Mouse (Mus musculus): ENCODE results near the gene Mast4. TPM values are rescaled to one million over a fixed set of nuclear protein-coding genes. Genes with fewer than 3 reads are reported as not detected.
"Not testable (repeated sequence)": the region's sequence is repeated elsewhere in the genome, so short reads cannot be mapped to it uniquely, and the experiment has no call there.

The Mast4 gene
- 16.8 and 21.5 TPM in 2 replicates for polyA plus RNA-seq (2016; fragmentation: Nextera tagmentation; extraction: Ambion mirVana)

- no peaks in the 10 kb centered on the region for H3K36me3 ChIP-seq
- 0% methylated on average over 44 of the region's 44 CpGs for WGBS
- peak; percentile 89 for DNase-seq (ENCODE audit: low spot score)
- peaks cover 72% of the 10 kb centered on the region for H3K27me3 ChIP-seq (ENCODE audit: low read depth, poor library complexity, severe bottlenecking)
- no peaks in the 10 kb centered on the region for H3K9me3 ChIP-seq (replicated peaks)
- H3K4me3 ChIP-seq: peak within 1 kb of the TSS; percentile 68
- H3K27ac ChIP-seq: peak within 1 kb of the TSS; percentile 70
- H3K4me1 ChIP-seq: peaks cover 32% of the 10 kb centered on the region
These were observed at the start of gene Mast4 for GRCm38 (mm10) chr13:103334392-103334686. Mast4 (minus strand) TSS chr13:103334497.

DNA sequence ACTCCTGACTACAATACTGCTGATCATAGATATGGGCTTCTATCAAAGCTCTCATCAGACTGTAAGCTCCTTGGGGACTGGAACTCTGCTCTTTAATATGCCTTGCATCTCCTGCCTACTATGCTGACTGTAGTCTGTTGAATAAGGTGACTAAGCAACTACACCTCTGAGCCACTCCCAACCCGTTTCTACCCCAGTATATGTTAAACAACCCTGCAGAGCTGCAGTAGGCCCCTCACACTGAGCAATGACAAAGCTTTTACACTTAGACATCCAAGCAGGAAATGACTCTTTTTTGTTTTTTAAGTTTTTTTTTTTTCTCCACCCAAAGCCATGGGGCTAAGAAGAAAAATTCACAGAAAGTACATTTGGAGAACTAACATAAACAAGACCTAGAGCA, 40.2 kb upstream of the Mast4 start:
- no peaks in the 10 kb centered on the region for H3K27me3 ChIP-seq (ENCODE audit: low read depth, poor library complexity, severe bottlenecking)
- no peaks in the 10 kb centered on the region for H3K4me1 ChIP-seq
- H3K4me3 ChIP-seq: no peak overlapping the region
- H3K27ac ChIP-seq: no peak overlapping the region
- WGBS: 50% methylated on average over 1 of the region's 1 CpGs
- H3K36me3 ChIP-seq: no peaks in the 10 kb centered on the region
- no peaks in the 10 kb centered on the region for H3K9me3 ChIP-seq (replicated peaks)
- DNase-seq (ENCODE audit: low spot score): no peak

- WGBS: 83% methylated on average over 7 of the region's 7 CpGs
- H3K4me3 ChIP-seq: no peak overlapping the region
- H3K9me3 ChIP-seq (replicated peaks): no peaks in the 10 kb centered on the region
These were observed 34.9 kb upstream of the Mast4 start for GRCm38 (mm10) chr13:103369194-103369593.

DNA sequence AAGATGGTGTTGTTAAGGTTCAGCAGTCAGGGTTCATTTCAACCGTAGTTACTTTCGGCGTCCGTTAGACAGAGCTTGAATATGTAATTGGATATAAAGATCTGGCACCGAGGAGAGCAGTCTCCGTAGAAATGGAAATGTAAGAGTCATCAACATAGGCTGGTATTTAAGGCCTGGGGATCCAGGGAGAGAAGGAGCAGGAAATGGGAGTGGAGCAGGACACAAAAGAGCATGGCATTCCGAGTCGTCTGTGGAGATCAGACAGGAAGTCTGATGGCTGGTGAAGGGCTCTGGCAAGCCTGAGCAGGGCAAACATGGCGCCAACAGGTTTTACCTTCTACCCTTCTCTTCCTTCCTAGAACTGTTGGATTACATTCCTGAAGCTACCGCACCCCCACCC, 28.9 kb upstream of the Mast4 start:
- H3K4me3 ChIP-seq: no peak overlapping the region
- no peaks in the 10 kb centered on the region for H3K9me3 ChIP-seq (replicated peaks)
- 83% methylated on average over 10 of the region's 10 CpGs for WGBS
- DNase-seq (ENCODE audit: low spot score): no peak
- H3K27me3 ChIP-seq (ENCODE audit: low read depth, poor library complexity, severe bottlenecking): no peaks in the 10 kb centered on the region
- peaks cover 11% of the 10 kb centered on the region for H3K4me1 ChIP-seq
- no peaks in the 10 kb centered on the region for H3K36me3 ChIP-seq
- no peak overlapping the region for H3K27ac ChIP-seq

More at GRCm38 (mm10) chr13:103369194-103369593, 34.9 kb upstream of the Mast4 start:
- no peak overlapping the region for H3K27ac ChIP-seq
- H3K4me1 ChIP-seq: peaks cover 3% of the 10 kb centered on the region; the same call in 1 of the 2 replicates
- H3K27me3 ChIP-seq (ENCODE audit: low read depth, poor library complexity, severe bottlenecking): no peaks in the 10 kb centered on the region
- no peaks in the 10 kb centered on the region for H3K36me3 ChIP-seq
- DNase-seq (ENCODE audit: low spot score): no peak

DNA sequence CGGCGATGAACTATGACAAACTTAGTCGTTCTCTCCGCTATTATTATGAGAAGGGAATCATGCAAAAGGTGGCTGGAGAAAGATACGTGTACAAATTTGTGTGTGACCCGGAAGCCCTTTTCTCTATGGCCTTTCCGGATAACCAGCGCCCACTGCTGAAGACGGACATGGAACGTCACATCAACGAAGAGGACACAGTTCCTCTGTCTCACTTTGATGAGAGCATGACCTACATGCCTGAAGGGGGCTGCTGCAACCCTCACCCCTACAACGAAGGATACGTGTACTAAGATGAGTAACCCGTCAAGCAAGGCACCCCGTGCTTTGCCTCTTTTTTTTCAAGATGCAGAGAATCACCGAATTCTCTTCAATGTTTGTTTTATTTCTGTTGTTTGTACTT, 23.1 kb upstream of the Mast4 start:
- 97% methylated on average over 16 of the region's 16 CpGs for WGBS
- H3K27ac ChIP-seq; H3K27me3 ChIP-seq (ENCODE audit: low read depth, poor library complexity, severe bottlenecking); H3K4me1 ChIP-seq; DNase-seq (ENCODE audit: low spot score); H3K36me3 ChIP-seq; H3K9me3 ChIP-seq (replicated peaks); H3K4me3 ChIP-seq: not testable (repeated sequence)

GRCm38 (mm10) chr13:103356909-103357308, 22.6 kb upstream of the Mast4 start:
- not testable (repeated sequence) for H3K4me3 ChIP-seq; DNase-seq (ENCODE audit: low spot score); H3K36me3 ChIP-seq; H3K27ac ChIP-seq; H3K27me3 ChIP-seq (ENCODE audit: low read depth, poor library complexity, severe bottlenecking); H3K4me1 ChIP-seq; H3K9me3 ChIP-seq (replicated peaks)
- 96% methylated on average over 5 of the region's 6 CpGs for WGBS

DNA sequence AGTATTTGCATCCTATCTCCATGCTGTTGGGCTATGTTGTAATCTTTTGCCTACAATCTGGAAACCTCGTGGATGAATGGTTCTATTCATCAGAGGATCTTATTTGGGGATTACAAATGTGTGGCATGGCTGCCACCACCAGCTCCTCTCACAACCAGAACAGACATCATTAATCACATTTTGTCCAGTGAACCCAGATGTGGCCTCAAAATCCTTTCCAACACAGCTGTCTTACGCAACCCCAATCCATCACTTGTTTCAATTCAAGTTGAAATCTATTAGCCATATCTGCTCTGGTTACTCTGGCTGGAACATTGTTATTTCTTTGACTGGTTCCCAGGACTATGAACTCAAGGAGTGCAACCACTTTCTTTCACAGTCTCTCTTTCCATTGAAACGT, 20.4 kb upstream of the Mast4 start:
- Histone ChIP-seq H3K4me1 (no peaks in the 10 kb centered on the region), H3K4me3 (no peak overlapping the region), H3K9me3 (replicated peaks) (no peaks in the 10 kb centered on the region), H3K27me3 (ENCODE audit: low read depth, poor library complexity, severe bottlenecking) (no peaks in the 10 kb centered on the region), H3K27ac (no peak overlapping the region), H3K36me3 (no peaks in the 10 kb centered on the region)
- DNase-seq (ENCODE audit: low spot score): no peak
- 76% methylated on average over 3 of the region's 3 CpGs for WGBS

DNA sequence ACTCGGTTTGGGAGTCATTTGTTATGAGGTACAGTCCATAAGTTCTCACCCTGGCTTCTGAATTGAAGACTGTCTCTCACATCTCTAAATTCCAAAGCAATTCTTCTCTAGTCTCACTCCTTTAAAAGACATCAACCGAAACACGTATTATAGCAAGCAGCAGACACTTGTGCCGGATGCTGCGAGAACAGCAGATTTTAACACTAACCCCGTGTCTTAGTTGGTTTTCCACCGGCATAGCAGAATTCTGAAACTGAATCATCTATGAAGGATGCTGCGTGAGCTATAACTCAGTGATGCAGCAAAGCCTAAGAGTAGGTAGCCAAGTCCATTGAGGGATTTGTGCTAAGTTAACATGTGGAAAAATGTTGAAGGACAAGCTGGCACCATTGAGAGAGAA, 10.5 kb upstream of the Mast4 start:
- 94% methylated on average over 8 of the region's 8 CpGs for WGBS
- DNase-seq (ENCODE audit: low spot score): no peak
- Histone ChIP-seq H3K27ac (no peak overlapping the region), H3K27me3 (ENCODE audit: low read depth, poor library complexity, severe bottlenecking) (no peaks in the 10 kb centered on the region), H3K4me1 (no peaks in the 10 kb centered on the region), H3K9me3 (replicated peaks) (no peaks in the 10 kb centered on the region), H3K36me3 (no peaks in the 10 kb centered on the region), H3K4me3 (no peak overlapping the region)

- Histone ChIP-seq H3K9me3 (replicated peaks) (no peaks in the 10 kb centered on the region), H3K4me3 (no peak overlapping the region), H3K27ac (no peak overlapping the region), H3K27me3 (ENCODE audit: low read depth, poor library complexity, severe bottlenecking) (no peaks in the 10 kb centered on the region), H3K4me1 (no peaks in the 10 kb centered on the region), H3K36me3 (no peaks in the 10 kb centered on the region)
- 92% methylated on average over 8 of the region's 8 CpGs for WGBS
- DNase-seq (ENCODE audit: low spot score): no peak
These were observed 9.9 kb upstream of the Mast4 start for GRCm38 (mm10) chr13:103344006-103344720.

GRCm38 (mm10) chr13:103341031-103341430, 6.7 kb upstream of the Mast4 start:
- Histone ChIP-seq H3K4me3 (no peak overlapping the region), H3K36me3 (no peaks in the 10 kb centered on the region), H3K9me3 (replicated peaks) (no peaks in the 10 kb centered on the region), H3K27me3 (ENCODE audit: low read depth, poor library complexity, severe bottlenecking) (peaks cover 10% of the 10 kb centered on the region), H3K27ac (no peak overlapping the region), H3K4me1 (no peaks in the 10 kb centered on the region)
- whole genome bisulfite sequencing: 82% methylated on average over 4 of the region's 4 CpGs
- no peak for DNase-seq (ENCODE audit: low spot score)

GRCm38 (mm10) chr13:103338616-103339015, 4.3 kb upstream of the Mast4 start:
- H3K4me1 ChIP-seq: peaks cover 21% of the 10 kb centered on the region
- no peaks in the 10 kb centered on the region for H3K36me3 ChIP-seq
- no peaks in the 10 kb centered on the region for H3K9me3 ChIP-seq (replicated peaks)
- H3K27me3 ChIP-seq (ENCODE audit: low read depth, poor library complexity, severe bottlenecking): peaks cover 33% of the 10 kb centered on the region
- no peak overlapping the region for H3K4me3 ChIP-seq
- DNase-seq (ENCODE audit: low spot score): no peak
- 78% methylated on average over 2 of the region's 2 CpGs for WGBS
- no peak overlapping the region for H3K27ac ChIP-seq

DNA sequence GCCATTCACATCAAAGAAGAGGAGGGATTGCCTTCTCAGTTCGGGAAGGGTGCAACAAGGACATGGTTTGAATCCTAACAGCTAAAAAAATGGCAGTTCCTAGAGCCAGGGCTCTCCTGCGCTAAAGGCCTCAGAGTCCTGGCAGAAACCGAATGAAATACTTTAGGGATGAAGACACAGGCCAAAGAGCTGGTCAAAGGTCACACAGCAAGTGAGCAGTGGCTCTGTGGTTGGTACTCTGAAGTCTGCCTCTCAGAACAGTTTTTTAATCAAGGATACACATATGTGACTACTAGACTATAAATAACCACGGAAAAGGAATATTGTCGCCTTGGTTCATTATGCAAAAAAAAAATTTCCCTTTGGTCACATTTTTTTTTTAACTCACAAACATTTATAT, 1.9 kb upstream of the Mast4 start:
- DNase-seq (ENCODE audit: low spot score): no peak
- no peak overlapping the region for H3K4me3 ChIP-seq
- H3K9me3 ChIP-seq (replicated peaks): no peaks in the 10 kb centered on the region
- peaks cover 57% of the 10 kb centered on the region for H3K27me3 ChIP-seq (ENCODE audit: low read depth, poor library complexity, severe bottlenecking)
- WGBS: 27% methylated on average over 5 of the region's 5 CpGs
- H3K4me1 ChIP-seq: peaks cover 32% of the 10 kb centered on the region
- no peaks in the 10 kb centered on the region for H3K36me3 ChIP-seq
- H3K27ac ChIP-seq: no peak overlapping the region

DNA sequence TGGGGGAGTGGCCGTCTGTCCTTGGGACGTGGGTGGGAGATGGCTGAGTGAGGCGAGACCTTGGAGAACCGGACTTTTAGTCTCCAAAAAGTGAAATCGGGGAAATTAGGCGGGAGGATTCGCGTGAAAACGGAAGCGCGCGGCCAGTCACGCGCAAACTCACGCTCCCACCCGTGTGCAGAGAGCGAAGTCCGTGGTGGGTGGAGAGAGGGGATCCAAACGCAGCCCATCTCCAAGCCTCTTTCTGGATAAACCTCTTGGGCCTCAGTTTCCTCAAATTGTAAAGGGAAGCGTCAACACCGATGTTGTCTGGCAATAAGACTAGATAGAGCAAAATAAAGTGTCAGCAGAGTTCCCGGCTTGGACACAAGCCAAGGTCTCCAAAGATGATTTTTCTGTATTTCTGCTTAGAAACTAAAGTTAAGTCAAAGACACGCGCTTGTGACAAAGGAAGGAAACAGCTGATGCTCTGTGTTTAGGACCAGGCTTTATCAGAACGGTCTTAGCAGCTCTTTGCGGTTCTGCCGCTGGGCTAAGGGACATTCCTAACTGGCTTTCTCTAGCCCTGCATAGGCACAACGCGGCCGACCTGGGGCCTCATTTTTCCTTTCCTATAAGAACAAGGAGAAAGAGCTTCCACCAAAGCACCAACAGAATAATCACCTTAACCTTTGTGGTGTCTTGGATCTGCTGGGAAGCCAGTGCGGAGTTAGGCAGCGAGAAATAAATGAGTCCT, 594 bp upstream of the Mast4 start:
- Histone ChIP-seq H3K4me3 (peak overlapping the region; percentile 68), H3K27ac (peak overlapping the region; percentile 70), H3K36me3 (no peaks in the 10 kb centered on the region), H3K4me1 (peaks cover 32% of the 10 kb centered on the region), H3K27me3 (ENCODE audit: low read depth, poor library complexity, severe bottlenecking) (peaks cover 68% of the 10 kb centered on the region), H3K9me3 (replicated peaks) (no peaks in the 10 kb centered on the region)
- WGBS: 1% methylated on average over 32 of the region's 32 CpGs
- DNase-seq (ENCODE audit: low spot score): no peak

All from limb, embryonic 10.5 days (tissue).